Mouse (Mus musculus) cortical plate, adult 2 months (tissue): ENCODE measurements at regions not wholly inside any gene's neighbourhood (a gene's known extent, or its start where the extent isn't known, plus 50 kb on each side); places are given as distances from the start of the nearest gene placed in this dataset.

Experiments
- CTCF ChIP-seq: fragments of 200-500 bp; IDR thresholded peaks from 2 replicates; pipeline ENCODE4 v1.5.1; 2011; ENCODE audit warnings: mild to moderate bottlenecking, control low read depth, low read length; ENCODE audit not compliant: insufficient read depth; ENCODE audit errors: extremely low read depth
- POLR2A ChIP-seq: fragments of 200-500 bp; IDR thresholded peaks from 2 replicates; pipeline ENCODE4 v1.6.1; 2011; ENCODE audit warnings: mild to moderate bottlenecking, low read length, control low read depth; ENCODE audit not compliant: insufficient read depth; ENCODE audit errors: extremely low read depth

DNA sequence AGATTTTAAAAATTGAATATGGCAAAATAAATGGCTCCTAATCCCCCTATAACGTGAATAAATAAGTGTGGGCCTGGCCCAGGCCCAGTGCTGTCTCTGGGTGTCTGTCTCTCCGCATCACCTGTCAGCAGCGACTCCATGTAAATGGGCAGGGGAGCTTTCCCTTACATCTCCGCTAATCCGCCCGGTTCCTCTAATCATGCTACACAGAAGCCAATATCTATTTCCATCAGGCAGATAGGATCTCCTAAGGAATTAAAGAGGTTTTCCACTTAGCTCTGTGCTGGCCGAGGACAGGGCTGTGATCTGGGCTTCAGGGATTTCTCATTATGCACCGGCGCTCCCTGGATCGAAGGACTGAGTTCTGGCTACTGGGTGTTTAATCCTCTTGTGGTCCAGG is 232.4 kb upstream of the Adamts16 start:
- no peak for TF ChIP-seq CTCF
- TF ChIP-seq POLR2A: no peak
